In the genomic region with DNA sequence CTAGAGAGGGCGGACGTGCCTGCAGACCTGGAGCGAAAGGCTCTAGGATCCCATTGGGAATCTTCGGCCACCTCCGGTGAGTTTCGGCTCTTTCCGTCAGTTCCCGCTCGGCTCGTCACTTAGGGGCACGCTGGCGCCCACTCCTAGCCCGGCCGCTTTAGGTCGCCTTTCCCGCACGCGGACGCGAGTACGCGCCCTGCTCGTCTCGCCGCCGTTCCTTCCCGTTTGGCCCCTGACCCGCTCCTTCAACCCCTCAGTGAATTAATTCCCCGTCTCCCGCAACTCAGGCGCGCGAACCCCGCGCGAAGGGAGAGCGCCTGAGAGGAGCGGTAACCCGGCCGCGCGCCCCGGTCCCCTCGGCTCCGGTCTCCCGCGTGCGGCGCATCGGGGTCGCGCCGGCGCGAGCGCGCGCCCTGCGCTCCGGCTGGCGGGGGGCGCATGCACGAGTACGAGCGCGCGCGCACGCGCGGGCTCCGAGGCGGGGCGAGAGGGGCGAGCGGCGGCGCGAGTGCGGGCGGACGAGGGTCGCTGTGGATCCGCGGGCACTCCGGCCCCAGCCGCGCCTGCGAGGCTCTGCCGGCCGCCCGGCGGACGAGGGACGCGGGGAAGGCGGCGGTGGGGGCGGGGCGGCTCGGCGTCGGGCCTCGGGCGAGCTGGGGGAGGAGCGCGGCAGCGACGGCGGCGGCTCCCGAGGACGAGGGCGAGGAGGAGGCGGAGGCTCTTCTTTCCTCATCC, we compare ENCODE assay signal across 8 mouse cellular contexts. TPM values are rescaled to one million over a fixed set of nuclear protein-coding genes. Genes with fewer than 3 reads are reported as not detected.
DNase-seq lines count a peak whose midpoint lies in the region; ATAC-seq lines count a peak whose summit lies in the region.

No protein-coding gene starts in this region.

- peak overlapping the region; percentile 95 for H3K4me2 ChIP-seq in hindbrain, embryonic 16.5 days (ENCODE audit: low read length)

- no peaks in the 10 kb centered on the region for H3K27me3 ChIP-seq in hindbrain, embryonic 16.5 days (replicated peaks; ENCODE audit: control insufficient read depth, insufficient read depth, low read length)

- H3K4me1 ChIP-seq in hindbrain, embryonic 16.5 days (ENCODE audit: control insufficient read depth, insufficient read depth, low read depth, low read length) = peaks cover 20% of the 10 kb centered on the region

- H3K4me3 ChIP-seq in hindbrain, embryonic 16.5 days (ENCODE audit: low read length) = peak overlapping the region; percentile 73

- H3K36me3 ChIP-seq in hindbrain, embryonic 16.5 days (ENCODE audit: control insufficient read depth, insufficient read depth, low read length) = no peaks in the 10 kb centered on the region

- peak; percentile 89 for DNase-seq in R1 (ENCODE audit: low read depth, low spot score)
- peak; percentile 94 to 95 for DNase-seq in cerebellum, postnatal 25 days
- DNase-seq in gastrocnemius, adult 18-20 months (ENCODE audit: low spot score) = peak; percentile 85
- peak; percentile 93 to 96 for DNase-seq in left cerebral cortex, adult 18-20 months (ENCODE audit: low spot score in 2 of 2)
- DNase-seq in lung, postnatal 36 days = peak; percentile 91
- DNase-seq in right cerebral cortex, adult 2 months (ENCODE audit: low spot score in 2 of 2) = peak; percentile 93 to 94
- DNase-seq in urinary bladder, postnatal 36 days (ENCODE audit: low spot score in 2 of 2) = peak; percentile 80 to 81

- WGBS in hindbrain, embryonic 16.5 days = under 1% methylated on average over 93 of the region's 115 CpGs

- H3K9me3 ChIP-seq in hindbrain, embryonic 16.5 days (ENCODE audit: control insufficient read depth, low read length) = no peaks in the 10 kb centered on the region

- peak; percentile 93 for ATAC-seq in hindbrain, embryonic 16.5 days

- peak overlapping the region; percentile 88 for H3K9ac ChIP-seq in hindbrain, embryonic 16.5 days (ENCODE audit: low read depth, low read length)

- H3K27ac ChIP-seq in hindbrain, embryonic 16.5 days (ENCODE audit: low read depth, low read length) = peak overlapping the region; percentile 95

RNA-seq across cellular contexts. Expression of a gene that starts 0.5 kb away (rescaled TPM):
- 1 to 10 TPM; 3.8 to 4.6 TPM for total RNA-seq in gastrocnemius, adult 18-20 months (2021)
- polyA plus RNA-seq in hindbrain, embryonic 16.5 days (2015; fragmentation: Nextera tagmentation; extraction: Ambion mirVana) = 23.8 and 28.8 TPM in 2 replicates
- 10 to 100 TPM; 32.5 to 33.5 TPM for total RNA-seq in left cerebral cortex, adult 18-20 months (2021)

RNA-seq across cellular contexts. Expression of a gene that starts 33.3 kb away (rescaled TPM):
- under 1 TPM in 1 of 2 experiments, not detected in 1; 0.19 TPM for total RNA-seq in gastrocnemius, adult 18-20 months (2021)
- polyA plus RNA-seq in hindbrain, embryonic 16.5 days (2015; fragmentation: Nextera tagmentation; extraction: Ambion mirVana) = 0.92 and 1.1 TPM in 2 replicates
- total RNA-seq in left cerebral cortex, adult 18-20 months (2021) = not detected

RNA-seq across cellular contexts. Expression of a gene that starts 38.6 kb away (rescaled TPM):
- not detected for total RNA-seq in gastrocnemius, adult 18-20 months (2021)
- 4.0 and 5.7 TPM in 2 replicates for polyA plus RNA-seq in hindbrain, embryonic 16.5 days (2015; fragmentation: Nextera tagmentation; extraction: Ambion mirVana)
- total RNA-seq in left cerebral cortex, adult 18-20 months (2021) = not detected

RNA-seq across cellular contexts. Expression of a gene that starts 51.9 kb away (rescaled TPM):
- total RNA-seq in gastrocnemius, adult 18-20 months (2021) = under 1 TPM in 1 of 2 experiments, not detected in 1; 0.21 TPM
- 5.6 and 8.7 TPM in 2 replicates for polyA plus RNA-seq in hindbrain, embryonic 16.5 days (2015; fragmentation: Nextera tagmentation; extraction: Ambion mirVana)
- total RNA-seq in left cerebral cortex, adult 18-20 months (2021) = not detected

Comparison
In these comparisons a context has a peak if more than half of its experiments do, and no peak if none do; other contexts are left out.
1. Peak in every context shown above with its lines: DNase-seq, ATAC-seq, H3K4me3 ChIP-seq and H3K27ac ChIP-seq.
2. RNA of a gene that starts 0.5 kb away (total RNA-seq): 32.5 to 33.5 TPM in left cerebral cortex, adult 18-20 months; 3.8 to 4.6 TPM in gastrocnemius, adult 18-20 months; every median in the first group is over 4 times any median in the second.